Mouse (Mus musculus) ES-Bruce4 (cell line): Measurements from ENCODE around the gene Lpcat3.

Source experiments
- CTCF ChIP-seq: IDR thresholded peaks from one replicate; pipeline ENCODE4 v1.8.1; 2011; ENCODE audit warnings: low read depth, low read length
- EP300 ChIP-seq: IDR thresholded peaks from 2 replicates; pipeline ENCODE4 v1.6.1; 2011; ENCODE audit warnings: low read depth, low read length; ENCODE audit not compliant: insufficient read depth

- TF ChIP-seq EP300 (no peak), CTCF (no peak)
Measured at GRCm38 (mm10) chr6:124728621-124729020, 65.8 kb downstream of the Lpcat3 start.
